Mouse (Mus musculus): ENCODE results near the gene Cnot3.
"Not testable (repeated sequence)": the region's sequence is repeated elsewhere in the genome, so short reads cannot be mapped to it uniquely, and the experiment has no call there.

Gene Cnot3

DNA sequence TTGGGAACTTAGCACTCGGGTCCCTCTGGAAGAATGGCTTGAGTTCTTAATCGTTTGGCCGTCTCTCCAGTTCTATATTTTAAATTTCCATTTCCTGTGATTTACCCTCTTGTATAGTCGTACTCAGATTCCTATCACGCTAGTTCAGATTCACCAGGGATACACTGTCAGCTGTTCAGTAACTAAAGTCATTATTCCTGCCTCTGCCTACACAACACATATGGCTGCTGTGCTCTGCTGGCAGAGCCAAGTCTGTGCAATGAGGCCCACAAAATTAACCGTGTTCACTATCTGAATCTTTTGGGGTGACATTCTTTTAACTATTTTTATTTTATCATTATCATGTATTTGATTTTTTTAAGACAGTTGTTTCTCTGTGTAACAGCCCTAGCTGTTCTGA lies 53.4 kb downstream of the Cnot3 start:
- DNase-seq (ENCODE audit: inconsistent ontology term), result no peak

DNA sequence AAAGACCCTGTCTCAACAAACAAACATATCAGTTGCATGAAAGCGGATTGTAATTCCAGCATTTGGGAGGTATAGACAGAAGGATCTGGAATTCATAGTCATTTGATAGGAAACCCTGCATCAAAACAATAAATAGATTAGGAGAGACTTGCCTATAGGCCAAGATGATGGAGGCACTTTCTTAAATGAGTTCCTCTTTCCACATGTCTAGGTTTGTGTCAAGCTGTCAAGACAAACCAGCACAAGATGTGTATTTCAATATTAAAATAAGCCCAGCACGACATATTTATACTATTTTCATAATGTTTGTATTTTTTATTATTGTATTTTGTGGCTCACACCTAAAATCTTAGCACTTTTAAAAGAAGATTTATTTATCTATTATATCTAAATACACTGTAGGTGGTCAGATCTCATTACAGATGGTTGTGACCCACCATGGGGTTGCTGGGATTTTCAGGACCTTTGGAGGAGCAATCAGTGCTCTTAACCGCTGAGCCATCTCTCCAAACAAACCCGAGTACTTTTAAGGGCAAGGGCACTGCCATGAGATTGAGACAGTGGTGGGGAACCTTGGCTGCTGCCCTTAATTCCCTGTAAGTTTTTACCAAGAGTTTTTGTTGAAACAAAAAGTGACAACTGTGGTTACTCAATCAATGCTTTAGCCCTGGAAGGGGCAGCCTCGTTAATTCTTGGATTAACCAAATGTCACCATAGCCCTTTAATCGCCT lies 58.2 kb downstream of the Cnot3 start:
- no peak for DNase-seq (ENCODE audit: inconsistent ontology term)

DNA sequence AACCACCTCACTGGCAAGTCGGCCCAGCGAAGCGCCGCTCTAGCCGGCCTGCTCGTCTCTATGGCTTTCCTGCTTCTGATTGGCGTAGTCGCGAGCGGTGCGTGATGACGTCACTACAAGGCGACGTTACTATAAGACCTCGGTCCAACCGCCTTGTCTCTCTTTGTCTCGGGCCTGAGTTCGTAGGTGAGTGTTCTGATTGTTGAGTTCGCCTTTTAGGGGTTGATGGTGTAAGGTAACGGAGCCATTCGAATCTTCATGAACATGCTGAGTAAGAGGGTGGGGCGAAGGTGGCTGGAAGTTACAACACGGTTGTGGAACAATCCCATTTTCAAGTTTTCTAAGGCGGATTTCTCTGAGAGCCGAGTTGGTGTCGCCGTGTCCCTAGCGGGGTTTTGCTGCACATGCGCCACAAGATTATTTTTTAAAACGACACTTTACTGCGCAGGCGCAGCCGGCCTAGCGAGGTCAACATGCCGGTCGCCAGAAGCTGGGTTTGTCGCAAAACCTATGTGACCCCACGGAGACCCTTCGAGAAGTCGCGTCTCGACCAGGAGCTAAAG lies 58.9 kb downstream of the Cnot3 start, which contains the start of gene Rps9:
Gene Rps9 (plus strand): TSS at position 115 of the 563 bp plus-strand sequence.
- DNase-seq (ENCODE audit: inconsistent ontology term), result peak; percentile 93

DNA sequence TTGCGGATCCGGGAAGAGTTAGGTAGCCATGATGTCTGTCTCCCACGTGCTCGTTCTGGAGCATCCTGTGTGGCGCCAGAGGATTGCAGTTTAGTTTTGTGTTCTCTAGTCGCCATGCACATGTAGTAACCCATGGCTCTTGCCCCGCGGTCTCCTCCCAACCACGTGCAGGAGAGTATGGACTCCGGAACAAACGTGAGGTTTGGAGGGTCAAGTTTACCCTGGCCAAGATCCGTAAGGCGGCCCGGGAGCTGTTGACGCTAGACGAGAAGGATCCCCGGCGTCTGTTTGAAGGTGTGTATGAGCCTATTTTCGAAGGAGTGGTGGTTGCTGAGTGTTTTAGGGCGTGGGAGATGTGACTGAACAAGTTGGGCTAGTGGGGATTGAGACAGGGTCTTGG lies 59.4 kb downstream of the Cnot3 start:
- DNase-seq (ENCODE audit: inconsistent ontology term), result no peak

DNA sequence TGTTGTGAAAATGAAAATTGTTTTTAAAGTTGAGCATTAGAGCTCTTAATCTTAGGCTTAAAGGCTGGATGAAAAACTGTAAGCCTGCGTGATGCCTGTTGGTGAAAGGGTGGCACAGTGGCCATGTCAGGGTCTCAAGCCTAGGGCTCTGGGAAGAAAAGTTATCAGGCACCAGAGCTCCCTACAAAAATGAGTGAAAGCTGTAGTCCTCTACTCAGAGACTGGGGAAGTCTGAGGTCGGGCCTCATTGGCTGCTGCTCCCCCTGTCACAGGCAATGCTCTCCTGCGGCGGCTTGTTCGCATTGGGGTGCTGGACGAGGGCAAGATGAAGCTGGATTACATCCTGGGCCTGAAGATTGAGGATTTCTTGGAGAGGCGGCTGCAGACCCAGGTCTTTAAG lies 60.4 kb downstream of the Cnot3 start:
- not testable (repeated sequence) for DNase-seq (ENCODE audit: inconsistent ontology term)

DNA sequence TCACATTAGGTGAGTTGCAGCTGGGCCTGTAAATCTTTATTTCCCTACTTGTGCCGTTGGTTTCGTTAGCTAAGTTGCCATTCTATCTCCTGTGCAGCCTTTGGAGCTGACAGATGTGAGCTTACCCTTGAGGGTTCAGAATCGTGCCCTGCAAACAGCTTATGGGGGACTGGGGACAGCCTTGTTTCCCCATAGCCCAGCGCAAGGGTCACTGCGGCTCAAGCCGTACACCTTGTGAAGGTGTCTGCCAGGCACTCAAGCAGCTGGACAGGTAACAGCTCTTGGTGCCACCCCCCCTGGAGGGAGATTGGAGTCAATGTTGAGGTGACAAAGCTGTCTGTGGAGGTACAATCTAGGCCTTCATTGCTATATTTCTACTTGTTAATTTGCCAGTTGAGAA lies 60.8 kb downstream of the Cnot3 start:
- no peak for DNase-seq (ENCODE audit: inconsistent ontology term)

DNA sequence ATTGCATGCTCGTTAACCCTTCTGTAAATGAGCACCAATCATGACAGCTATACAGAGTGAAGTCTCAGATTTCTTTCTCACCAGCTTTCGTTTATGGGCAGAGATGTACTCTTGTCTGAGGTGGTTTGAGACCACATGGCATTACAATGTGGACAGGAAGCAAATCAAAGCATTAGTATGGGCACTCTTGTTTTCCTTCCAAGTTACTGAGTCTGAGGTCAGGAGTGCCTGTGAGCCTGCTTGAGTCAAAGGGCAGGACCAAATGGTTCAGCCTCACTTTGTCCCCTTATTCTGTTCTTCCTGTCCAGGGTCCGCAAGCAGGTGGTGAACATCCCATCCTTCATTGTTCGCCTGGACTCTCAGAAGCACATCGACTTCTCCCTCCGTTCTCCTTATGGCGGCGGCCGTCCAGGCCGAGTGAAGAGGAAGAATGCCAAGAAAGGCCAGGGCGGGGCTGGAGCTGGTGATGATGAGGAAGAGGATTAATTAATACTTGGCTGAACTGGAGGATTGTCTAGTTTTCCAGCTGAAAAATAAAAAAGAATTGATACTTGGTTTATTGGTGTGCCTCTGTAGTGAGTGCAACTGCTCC lies 61.4 kb downstream of the Cnot3 start:
- no peak for DNase-seq (ENCODE audit: inconsistent ontology term)

DNA sequence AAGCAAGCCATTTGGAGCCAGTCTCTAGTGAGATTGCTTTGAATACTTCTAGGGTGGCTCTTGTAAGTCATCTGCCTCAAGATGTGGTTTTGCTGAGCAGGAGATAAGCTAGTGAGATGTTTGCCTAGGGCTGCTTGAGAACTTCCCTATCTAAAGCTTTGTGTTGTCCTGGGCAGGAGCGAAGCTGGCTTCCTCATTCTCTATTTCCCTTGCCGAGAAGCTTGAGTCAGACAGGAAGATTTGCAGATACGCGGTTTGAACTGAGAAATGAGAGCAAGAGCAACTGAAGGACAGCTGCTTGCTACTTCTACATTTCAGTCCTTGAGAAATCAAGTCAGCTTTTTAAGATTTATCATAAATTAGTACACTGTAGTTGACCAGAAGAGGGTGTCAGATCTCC lies 62.0 kb downstream of the Cnot3 start:
- no peak for DNase-seq (ENCODE audit: inconsistent ontology term)

DNA sequence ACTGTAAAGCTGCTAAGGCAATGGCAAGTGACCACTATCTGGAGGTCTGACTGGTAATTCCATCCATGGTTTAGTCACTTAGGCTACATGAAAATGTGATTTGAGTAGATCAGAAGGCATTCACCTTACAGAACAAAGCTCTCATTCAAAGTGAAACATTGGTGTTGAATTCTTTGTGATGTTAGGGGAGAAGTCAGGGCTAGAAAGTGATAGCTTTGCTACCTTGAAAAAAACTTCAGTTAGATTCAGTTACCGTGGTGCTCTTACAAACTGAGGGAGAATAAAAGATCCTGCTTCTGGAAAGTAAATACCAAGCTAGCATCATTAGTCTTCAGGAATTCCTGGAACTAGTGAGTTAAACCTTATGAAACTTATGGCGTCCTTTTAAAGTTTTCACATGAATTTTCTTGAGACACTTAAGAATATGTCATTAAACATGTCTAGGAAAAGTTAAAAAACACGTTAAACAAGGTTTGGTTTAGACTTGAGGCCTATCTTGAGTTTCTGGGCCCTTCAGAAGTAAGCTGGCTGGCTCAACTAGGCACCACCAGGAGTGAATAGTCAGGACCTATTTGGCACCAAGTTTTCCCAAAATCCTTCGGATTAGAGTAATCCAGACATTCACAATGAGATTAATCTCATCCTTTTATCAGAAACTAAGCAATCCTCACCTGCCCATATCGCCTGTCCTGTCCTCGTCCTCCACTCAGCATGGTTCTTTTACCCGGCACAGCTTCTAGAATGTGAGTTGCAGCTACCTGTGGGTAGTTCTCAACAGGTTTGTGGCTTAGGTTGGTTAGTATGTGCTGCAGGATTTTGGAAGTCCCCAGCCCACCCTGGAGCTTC lies 62.7 kb downstream of the Cnot3 start:
- no peak for DNase-seq (ENCODE audit: inconsistent ontology term)

DNA sequence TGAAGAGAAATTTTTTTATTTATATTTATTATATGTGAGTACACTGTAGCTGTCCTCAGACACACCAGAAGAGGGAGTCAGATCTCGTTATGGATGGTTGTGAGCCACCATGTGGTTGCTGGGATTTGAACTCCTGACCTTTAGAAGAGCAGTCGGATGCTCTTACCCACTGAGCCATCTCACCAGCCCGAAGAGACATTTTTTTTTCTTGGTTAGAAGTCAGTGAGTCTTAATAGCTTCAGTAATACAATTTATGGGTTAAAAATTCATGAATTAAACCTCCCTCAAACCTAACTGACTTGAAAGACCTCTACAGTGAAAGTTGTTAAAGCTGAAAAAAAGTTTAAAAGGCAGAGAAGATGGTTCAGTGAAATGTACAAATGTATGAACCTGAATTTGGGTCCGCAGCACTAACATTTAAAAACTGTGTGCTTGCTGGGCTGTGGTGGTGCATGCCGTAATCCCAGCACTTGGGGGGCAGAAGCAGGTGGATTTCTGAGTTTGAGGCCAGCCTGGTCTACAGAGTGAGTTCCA lies 63.4 kb downstream of the Cnot3 start:
- DNase-seq (ENCODE audit: inconsistent ontology term), result not testable (repeated sequence)

DNA sequence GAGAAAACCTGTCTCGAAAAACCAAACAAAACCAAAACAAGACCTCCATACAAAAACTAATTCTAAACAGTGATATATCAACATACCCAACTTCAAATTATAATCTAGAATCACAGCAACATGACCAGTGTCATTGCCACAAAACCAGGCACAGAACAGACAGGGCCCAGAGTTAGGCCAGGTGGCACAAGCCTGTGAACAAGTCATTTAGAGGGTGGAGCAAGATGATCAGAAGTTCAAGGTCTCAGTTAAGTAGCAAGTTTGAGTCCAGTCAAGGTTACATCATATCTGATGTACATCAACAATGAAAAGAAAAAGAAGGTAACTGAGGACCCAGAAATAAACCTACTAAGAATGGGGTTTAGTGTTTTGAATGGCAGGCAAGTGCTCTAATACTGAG lies 63.9 kb downstream of the Cnot3 start:
- DNase-seq (ENCODE audit: inconsistent ontology term), result no peak
